Mouse (Mus musculus) MEL (cell line): ENCODE measurements at regions not wholly inside any gene's neighbourhood (a gene's known extent, or its start where the extent isn't known, plus 50 kb on each side); places are given as distances from the start of the nearest gene placed in this dataset.

Experiments
- DNase-seq: peaks from one replicate; pipeline ENCODE4 v3.0.0; 2011; ENCODE audit warnings: low read depth, low spot score
- H3K27ac ChIP-seq: 2 replicates; pipeline ENCODE4 v1.5.1; 2012; ENCODE audit warnings: low read depth, mild to moderate bottlenecking, control low read depth, low read length, moderate library complexity; ENCODE audit not compliant: control insufficient read depth
- H3K27me3 ChIP-seq, 2 experiments: fragments of 150-350 bp in 1 of 2; sonication (generic) in 1 of 2; 2 replicates each; pipeline ENCODE4 v1.6.1; 2012; ENCODE audit warnings: low read length in 2 of 2, mild to moderate bottlenecking in 2 of 2, improper control_type of control experiment in 1 of 2, moderate library complexity in 1 of 2; ENCODE audit not compliant: insufficient read depth in 2 of 2, control insufficient read depth in 1 of 2
- H3K36me3 ChIP-seq, 2 experiments: 2 replicates each; pipeline ENCODE4 v1.6.1; 2012 to 2014; ENCODE audit warnings: low read length in 2 of 2, improper control_type of control experiment in 1 of 2, inconsistent platforms in 1 of 2, mild to moderate bottlenecking in 1 of 2; ENCODE audit not compliant: insufficient read depth in 2 of 2, control insufficient read depth in 1 of 2
- H3K4me1 ChIP-seq, 2 experiments: fragments of 150-350 bp in 1 of 2; sonication (generic) in 1 of 2; 2 replicates each; pipeline ENCODE4 v1.6.1; 2012; ENCODE audit warnings: low read length in 2 of 2, improper control_type of control experiment in 1 of 2, mild to moderate bottlenecking in 1 of 2; ENCODE audit not compliant: insufficient read depth in 2 of 2, control insufficient read depth in 1 of 2
- H3K4me3 ChIP-seq, 2 experiments: fragments of 150-350 bp in 1 of 2; sonication (generic) in 1 of 2; 2 replicates each; pipeline ENCODE4 v1.5.1; 2012; ENCODE audit warnings: low read depth in 2 of 2, low read length in 2 of 2, mild to moderate bottlenecking in 2 of 2, moderate library complexity in 2 of 2, control low read depth in 1 of 2, improper control_type of control experiment in 1 of 2; ENCODE audit not compliant: control insufficient read depth in 1 of 2, insufficient read depth in 1 of 2
- H3K79me2 ChIP-seq: 2 replicates; pipeline ENCODE4 v1.6.1; 2012; ENCODE audit warnings: mild to moderate bottlenecking, low read length, moderate library complexity; ENCODE audit not compliant: control insufficient read depth, poor library complexity, insufficient read depth
- H3K9ac ChIP-seq: 2 replicates; pipeline ENCODE4 v1.6.1; 2012; ENCODE audit warnings: low read depth, mild to moderate bottlenecking, control low read depth, low read length, moderate library complexity; ENCODE audit not compliant: control insufficient read depth, poor library complexity, severe bottlenecking
- H3K9me3 ChIP-seq: fragments of 150-350 bp; sonication (generic); replicated peaks from 2 replicates; pipeline ENCODE4 v1.6.1; 2012; ENCODE audit warnings: mild to moderate bottlenecking, low read length, improper control_type of control experiment, moderate library complexity; ENCODE audit not compliant: insufficient read depth
- BHLHE40 ChIP-seq: IDR thresholded peaks from 2 replicates; pipeline ENCODE4 v1.6.1; 2012; ENCODE audit warnings: low read depth, mild to moderate bottlenecking, inconsistent platforms, low read length, improper control_type of control experiment, borderline replicate concordance
- CTCF ChIP-seq, 3 experiments: IDR thresholded peaks in 2 of 3; conservative IDR thresholded peaks in 1 of 3; 2 replicates each; pipeline ENCODE4 v1.5.1; 2011 to 2012; ENCODE audit warnings: low read length in 3 of 3, low read depth in 2 of 3, mild to moderate bottlenecking in 2 of 3, improper control_type of control experiment in 1 of 3, inconsistent platforms in 1 of 3, mixed read lengths in 1 of 3, moderate library complexity in 1 of 3; ENCODE audit not compliant: control insufficient read depth in 1 of 3, insufficient read depth in 1 of 3, poor library complexity in 1 of 3, severe bottlenecking in 1 of 3
- E2F4 ChIP-seq: IDR thresholded peaks from 2 replicates; pipeline ENCODE4 v1.6.1; 2011; ENCODE audit warnings: low read depth, low read length, improper control_type of control experiment, borderline replicate concordance
- ELF1 ChIP-seq: IDR thresholded peaks from 2 replicates; pipeline ENCODE4 v1.6.1; 2014; ENCODE audit warnings: low read depth, mild to moderate bottlenecking, inconsistent platforms, low read length, improper control_type of control experiment, moderate library complexity
- EP300 ChIP-seq, 2 experiments: IDR thresholded peaks; 2 replicates each; pipeline ENCODE4 v1.6.1; 2011; ENCODE audit warnings: improper control_type of control experiment in 2 of 2, low read length in 2 of 2, low read depth in 1 of 2, mild to moderate bottlenecking in 1 of 2
- GATA1 ChIP-seq: IDR thresholded peaks from 2 replicates; pipeline ENCODE4 v1.6.1; 2011; ENCODE audit warnings: low read depth, low read length, improper control_type of control experiment
- JUND ChIP-seq: IDR thresholded peaks from 2 replicates; pipeline ENCODE4 v1.6.1; 2011; ENCODE audit warnings: low read depth, mild to moderate bottlenecking, improper control_type of control experiment, low read length
- KAT2A ChIP-seq: conservative IDR thresholded peaks from 2 replicates; pipeline ENCODE4 v1.6.1; 2012; ENCODE audit warnings: low read depth, low read length, improper control_type of control experiment, inconsistent platforms
- MAX ChIP-seq: IDR thresholded peaks from 2 replicates; pipeline ENCODE4 v1.6.1; 2011; ENCODE audit warnings: low read length, improper control_type of control experiment
- MXI1 ChIP-seq: IDR thresholded peaks from 2 replicates; pipeline ENCODE4 v1.6.1; 2011; ENCODE audit warnings: mild to moderate bottlenecking, low read depth, low read length, improper control_type of control experiment
- MYB ChIP-seq: IDR thresholded peaks from 2 replicates; pipeline ENCODE4 v1.6.1; 2011; ENCODE audit warnings: mild to moderate bottlenecking, low read depth, low read length, improper control_type of control experiment
- NRF1 ChIP-seq: IDR thresholded peaks from 2 replicates; pipeline ENCODE4 v1.6.1; 2014; ENCODE audit warnings: low read depth, mild to moderate bottlenecking, inconsistent platforms, low read length, improper control_type of control experiment, moderate library complexity; ENCODE audit not compliant: poor library complexity, insufficient read depth, severe bottlenecking
- POLR2A ChIP-seq, 2 experiments: IDR thresholded peaks; 2 replicates each; pipeline ENCODE4 v1.6.1; 2011 to 2012; ENCODE audit warnings: low read length in 2 of 2, mild to moderate bottlenecking in 2 of 2, control low read depth in 1 of 2, improper control_type of control experiment in 1 of 2, low read depth in 1 of 2, moderate library complexity in 1 of 2; ENCODE audit not compliant: control insufficient read depth in 1 of 2, insufficient read depth in 1 of 2, poor library complexity in 1 of 2
- POLR2AphosphoS2 ChIP-seq: IDR thresholded peaks from 2 replicates; pipeline ENCODE4 v1.6.1; 2011; ENCODE audit warnings: low read length, improper control_type of control experiment
- POLR2AphosphoS5 ChIP-seq: IDR thresholded peaks from 2 replicates; pipeline ENCODE4 v1.6.1; 2012; ENCODE audit warnings: low read depth, borderline replicate concordance, mild to moderate bottlenecking, inconsistent platforms, low read length, moderate library complexity, mixed read lengths
- RAD21 ChIP-seq: IDR thresholded peaks from 2 replicates; pipeline ENCODE4 v1.6.1; 2011; ENCODE audit warnings: mild to moderate bottlenecking, low read depth, low read length, improper control_type of control experiment
- RCOR1 ChIP-seq: IDR thresholded peaks from 2 replicates; pipeline ENCODE4 v1.6.1; 2012; ENCODE audit warnings: low read depth, mild to moderate bottlenecking, inconsistent platforms, low read length, improper control_type of control experiment
- SIN3A ChIP-seq: IDR thresholded peaks from 2 replicates; pipeline ENCODE4 v1.6.1; 2012; ENCODE audit warnings: low read length, improper control_type of control experiment, inconsistent platforms
- TAL1 ChIP-seq: IDR thresholded peaks from 2 replicates; pipeline ENCODE4 v1.6.1; 2012; ENCODE audit warnings: mild to moderate bottlenecking, inconsistent platforms, low read length, moderate library complexity, mixed read lengths
- UBTF ChIP-seq: IDR thresholded peaks from 2 replicates; pipeline ENCODE4 v1.6.1; 2012; ENCODE audit warnings: low read depth, mild to moderate bottlenecking, inconsistent platforms, low read length, improper control_type of control experiment, moderate library complexity, borderline replicate concordance; ENCODE audit not compliant: insufficient read depth
- USF1 ChIP-seq: IDR thresholded peaks from 2 replicates; pipeline ENCODE4 v1.6.1; 2014; ENCODE audit warnings: low read depth, mild to moderate bottlenecking, inconsistent platforms, low read length, improper control_type of control experiment, moderate library complexity
- USF2 ChIP-seq, 2 experiments: IDR thresholded peaks; 2 replicates each; pipeline ENCODE4 v1.6.1; 2011 to 2012; ENCODE audit warnings: improper control_type of control experiment in 2 of 2, low read length in 2 of 2, borderline replicate concordance in 1 of 2, inconsistent platforms in 1 of 2, low read depth in 1 of 2, mild to moderate bottlenecking in 1 of 2; ENCODE audit not compliant: insufficient read depth in 1 of 2
- ZC3H11A ChIP-seq: IDR thresholded peaks from 2 replicates; pipeline ENCODE4 v1.6.1; 2012; ENCODE audit warnings: low read depth, mild to moderate bottlenecking, inconsistent platforms, low read length, improper control_type of control experiment
- ZKSCAN1 ChIP-seq: IDR thresholded peaks from 2 replicates; pipeline ENCODE4 v1.6.1; 2012; ENCODE audit warnings: low read depth, mild to moderate bottlenecking, inconsistent platforms, low read length, improper control_type of control experiment, moderate library complexity
- ZMIZ1 ChIP-seq: IDR thresholded peaks from 2 replicates; pipeline ENCODE4 v1.6.1; 2012; ENCODE audit warnings: low read depth, mild to moderate bottlenecking, inconsistent platforms, low read length, improper control_type of control experiment, moderate library complexity

DNA sequence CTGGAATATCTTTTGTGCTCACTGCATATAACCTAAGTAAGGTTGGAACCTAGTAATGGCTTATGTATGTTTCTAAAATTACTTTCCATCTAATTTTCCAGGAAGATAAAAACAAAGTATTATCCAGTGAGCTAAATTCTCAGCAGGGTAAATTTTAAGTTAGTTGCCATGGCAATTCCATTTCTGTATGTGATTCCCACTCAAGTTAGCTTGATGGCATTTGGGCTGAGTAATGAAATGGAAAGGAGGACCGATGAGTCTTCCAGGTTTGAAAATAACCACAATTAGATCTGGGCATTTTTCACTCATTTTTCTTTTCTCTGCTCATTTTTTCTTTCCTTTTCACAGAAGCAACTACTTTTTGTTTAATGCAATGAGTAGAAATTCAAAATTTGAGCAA, 398.4 kb upstream of the Gm10801 start:
- no peak for TF ChIP-seq CTCF (IDR thresholded peaks at IDR 0.05 in 2 of 3, conservative IDR thresholded peaks at IDR 0.05 in 1 of 3; ENCODE audit: control insufficient read depth in 1 of 3, insufficient read depth in 1 of 3, low read depth in 2 of 3, low read length in 3 of 3, poor library complexity in 1 of 3, severe bottlenecking in 1 of 3)
- TF ChIP-seq MXI1, result no peak
- TF ChIP-seq ZMIZ1, result no peak
- TF ChIP-seq POLR2A (IDR thresholded peaks at IDR 0.05; ENCODE audit: control insufficient read depth in 1 of 2, insufficient read depth in 1 of 2, low read depth in 1 of 2, low read length in 2 of 2, poor library complexity in 1 of 2), result no peak
- no peak for TF ChIP-seq ZKSCAN1
- TF ChIP-seq JUND, result no peak
- no peak for TF ChIP-seq MAX
- no peak for TF ChIP-seq RAD21
- TF ChIP-seq BHLHE40, result no peak
- no peak for TF ChIP-seq GATA1
- no peak for TF ChIP-seq POLR2AphosphoS2
- TF ChIP-seq USF1, result no peak
- no peak for TF ChIP-seq ZC3H11A
- no peak for TF ChIP-seq TAL1
- no peak for TF ChIP-seq SIN3A
- H3K79me2 ChIP-seq, result no peaks in the 10 kb centered on the region
- no peaks in the 10 kb centered on the region for H3K4me1 ChIP-seq
- no peak overlapping the region for H3K4me3 ChIP-seq
- H3K9me3 ChIP-seq, result no peaks in the 10 kb centered on the region
- H3K27me3 ChIP-seq, result no peaks in the 10 kb centered on the region
- DNase-seq, result no peak
- H3K27ac ChIP-seq, result no peak overlapping the region
- H3K36me3 ChIP-seq, result no peaks in the 10 kb centered on the region
- H3K9ac ChIP-seq, result no peak overlapping the region

DNA sequence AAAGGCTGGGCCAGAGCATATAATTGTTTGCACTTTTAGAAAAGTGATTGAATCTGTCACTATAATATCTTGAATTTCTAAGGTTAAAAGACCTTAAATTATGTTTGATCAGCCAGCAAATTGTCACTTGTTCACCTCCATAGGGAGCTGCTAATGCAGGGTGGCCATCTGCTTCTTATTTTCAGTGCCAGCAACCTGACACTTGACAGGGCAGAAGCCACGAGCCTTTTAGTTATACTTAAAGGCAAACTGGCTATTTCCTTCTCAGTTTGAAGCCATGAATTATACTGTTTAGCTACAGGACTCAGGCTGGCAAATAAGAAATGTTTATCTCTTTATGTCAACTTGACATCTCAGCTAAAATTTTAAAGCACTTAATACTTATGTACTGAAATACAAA, 392.5 kb upstream of the Gm10801 start:
- Histone ChIP-seq H3K4me1 (no peaks in the 10 kb centered on the region), H3K79me2 (no peaks in the 10 kb centered on the region), H3K9ac (no peak overlapping the region), H3K27ac (no peak overlapping the region), H3K36me3 (no peaks in the 10 kb centered on the region), H3K9me3 (no peaks in the 10 kb centered on the region), H3K27me3 (no peaks in the 10 kb centered on the region), H3K4me3 (no peak overlapping the region)
- no peak for TF ChIP-seq RAD21
- no peak for TF ChIP-seq ZC3H11A
- no peak for TF ChIP-seq MAX
- no peak for DNase-seq

DNA sequence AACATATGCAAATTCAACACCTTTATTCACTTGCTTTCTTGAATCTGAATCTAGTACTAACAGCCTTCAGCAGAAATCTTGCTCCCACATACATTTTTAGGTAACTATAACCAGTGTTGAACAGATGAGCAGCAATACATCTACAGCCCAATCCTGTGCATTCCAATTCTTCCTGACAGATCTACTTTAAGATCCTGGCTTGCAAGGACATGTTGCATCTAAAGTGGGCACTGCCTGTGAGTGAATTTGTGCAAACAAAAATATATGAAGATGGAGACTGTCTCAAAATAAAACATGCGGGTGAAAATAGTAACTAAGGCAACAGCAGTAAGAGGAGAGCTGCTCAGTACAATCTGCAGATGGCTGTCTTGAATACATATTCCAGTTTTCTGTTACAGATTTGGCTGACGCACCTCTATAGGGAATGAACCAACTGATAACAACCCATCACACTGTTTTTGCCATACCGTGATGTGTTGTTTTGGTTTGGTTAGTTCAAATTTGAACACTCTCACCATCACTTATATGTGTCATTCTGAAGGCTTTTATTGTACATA, 375.2 kb upstream of the Gm10801 start:
- H3K4me1 ChIP-seq, result no peaks in the 10 kb centered on the region
- no peak overlapping the region for H3K4me3 ChIP-seq
- H3K27me3 ChIP-seq, result no peaks in the 10 kb centered on the region
- H3K27ac ChIP-seq, result no peak overlapping the region
- H3K79me2 ChIP-seq, result no peaks in the 10 kb centered on the region
- H3K9ac ChIP-seq, result no peak overlapping the region
- DNase-seq, result no peak
- no peaks in the 10 kb centered on the region for H3K36me3 ChIP-seq
- no peaks in the 10 kb centered on the region for H3K9me3 ChIP-seq
- no peak for TF ChIP-seq EP300 (IDR thresholded peaks at IDR 0.05; ENCODE audit: low read depth in 1 of 2, low read length in 2 of 2)
- TF ChIP-seq POLR2AphosphoS2, result no peak
- no peak for TF ChIP-seq ZC3H11A
- TF ChIP-seq MYB, result no peak
- no peak for TF ChIP-seq E2F4
- no peak for TF ChIP-seq BHLHE40
- no peak for TF ChIP-seq ELF1
- TF ChIP-seq USF2 (IDR thresholded peaks at IDR 0.05; ENCODE audit: borderline replicate concordance in 1 of 2, insufficient read depth in 1 of 2, low read depth in 1 of 2, low read length in 2 of 2), result no peak
- TF ChIP-seq USF1, result no peak
- no peak for TF ChIP-seq NRF1
- TF ChIP-seq RCOR1, result no peak
- TF ChIP-seq KAT2A, result no peak
- TF ChIP-seq UBTF, result no peak
- TF ChIP-seq POLR2AphosphoS5, result no peak
